Mouse (Mus musculus) bone marrow, adult 2 months (tissue): ENCODE data around the gene Flt3l.

ENCODE experiments used
- CTCF ChIP-seq: fragments of 200-500 bp; IDR thresholded peaks from 2 replicates; pipeline ENCODE4 v1.5.1; 2011; ENCODE audit warnings: low read length, control low read depth; ENCODE audit not compliant: control insufficient read depth, insufficient read depth
- POLR2A ChIP-seq: fragments of 200-500 bp; IDR thresholded peaks from 2 replicates; pipeline ENCODE4 v1.6.1; 2011; ENCODE audit warnings: low read depth, mild to moderate bottlenecking, control low read depth, low read length, borderline replicate concordance; ENCODE audit not compliant: control insufficient read depth

GRCm38 (mm10) chr7:45138403-45138802, 2.2 kb upstream of the Flt3l start:
- no peak for TF ChIP-seq CTCF
- no peak for TF ChIP-seq POLR2A
